Mouse (Mus musculus): ENCODE data around the gene Epo. TPM values are rescaled to one million over a fixed set of nuclear protein-coding genes. Genes with fewer than 3 reads are reported as not detected.

Gene Epo
- polyA plus RNA-seq, 1 experiment from 2014 or later = not detected

GRCm38 (mm10) chr5:137512847-137513794 lies 19.9 kb downstream of the Epo start:
- WGBS = 77% methylated on average over 11 of the region's 11 CpGs
- Histone ChIP-seq H3K27ac (no peak overlapping the region; the same call in 1 of the 2 replicates), H3K4me2 (no peak overlapping the region), H3K4me1 (peaks cover 41% of the 10 kb centered on the region), H3K4me3 (no peak overlapping the region), H3K27me3 (no peaks in the 10 kb centered on the region), H3K36me3 (peaks cover 3% of the 10 kb centered on the region), H3K9me3 (no peaks in the 10 kb centered on the region), H3K9ac (no peak overlapping the region)
- no peak for ATAC-seq (ENCODE audit: insufficient number of reproducible peaks, low FRiP score, low TSS enrichment, low read depth)

- Histone ChIP-seq H3K4me3 (peak overlapping the region; percentile 92), H3K4me1 (peaks cover 41% of the 10 kb centered on the region), H3K27me3 (no peaks in the 10 kb centered on the region), H3K4me2 (peak overlapping the region; percentile 77), H3K9ac (peak overlapping the region; percentile 97; the same call in 1 of the 2 replicates), H3K9me3 (no peaks in the 10 kb centered on the region), H3K27ac (0 out of 2 replicates have a peak overlapping the region, but pooled peaks have one; percentile 85), H3K36me3 (no peaks in the 10 kb centered on the region)
- 66% methylated on average over 3 of the region's 3 CpGs for WGBS
- ATAC-seq (ENCODE audit: insufficient number of reproducible peaks, low FRiP score, low TSS enrichment, low read depth) = no peak
Measured at GRCm38 (mm10) chr5:137511706-137512105, 21.3 kb downstream of the Epo start.

DNA sequence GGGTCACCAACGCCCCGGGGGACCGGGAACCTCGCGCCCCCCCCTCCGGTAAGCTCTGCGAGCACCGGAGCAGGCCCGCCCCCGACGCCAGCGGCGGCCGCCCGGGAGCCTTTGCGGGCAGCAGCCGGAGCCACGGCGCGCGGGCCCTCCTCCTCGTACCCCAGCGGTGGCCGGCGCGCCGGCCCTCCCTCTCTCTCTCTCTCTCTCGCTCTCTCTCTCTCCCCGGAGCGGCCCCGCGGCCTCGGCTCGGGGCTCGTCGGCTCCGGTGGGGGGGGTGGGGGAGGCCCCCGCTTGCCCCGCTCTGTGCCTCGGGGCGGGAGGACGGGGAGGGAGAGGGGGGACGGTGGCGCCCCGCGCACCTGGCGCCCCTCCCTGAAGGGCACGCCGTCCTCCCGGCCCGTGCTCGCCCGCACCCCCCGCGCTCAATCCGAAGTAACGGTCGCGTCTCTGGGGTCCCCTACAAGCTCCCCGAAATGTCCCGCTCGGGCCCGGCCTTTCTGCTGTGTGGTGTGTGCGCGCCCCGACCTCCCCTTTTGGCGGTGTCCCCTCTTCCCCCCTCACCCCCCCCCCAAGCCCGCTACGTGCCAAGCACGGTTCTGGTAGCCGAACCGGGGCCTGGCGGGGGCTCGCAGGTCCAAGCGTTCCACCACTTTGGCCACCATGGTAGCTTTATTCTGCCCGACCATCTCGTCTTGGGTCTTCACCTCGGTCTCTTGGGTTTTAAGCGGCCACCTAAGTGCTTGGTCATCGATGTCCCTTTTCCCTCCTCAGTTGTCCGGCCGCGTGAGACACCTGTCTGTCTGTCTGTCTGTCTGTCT lies 22.3 kb downstream of the Epo start:
- no peak for ATAC-seq (ENCODE audit: insufficient number of reproducible peaks, low FRiP score, low TSS enrichment, low read depth)
- no peaks in the 10 kb centered on the region for H3K9me3 ChIP-seq
- H3K36me3 ChIP-seq = no peaks in the 10 kb centered on the region
- peak overlapping the region; percentile 97 for H3K9ac ChIP-seq
- H3K4me1 ChIP-seq = peaks cover 41% of the 10 kb centered on the region
- H3K4me3 ChIP-seq = peak overlapping the region; percentile 92
- under 1% methylated on average over 56 of the region's 83 CpGs for WGBS
- peak overlapping the region; percentile 85 for H3K27ac ChIP-seq
- peak overlapping the region; percentile 77 for H3K4me2 ChIP-seq
- H3K27me3 ChIP-seq = no peaks in the 10 kb centered on the region

GRCm38 (mm10) chr5:137510014-137510501 lies 23.0 kb downstream of the Epo start:
- H3K4me3 ChIP-seq = peak overlapping the region; percentile 92
- H3K36me3 ChIP-seq = no peaks in the 10 kb centered on the region
- H3K27me3 ChIP-seq = no peaks in the 10 kb centered on the region
- ATAC-seq (ENCODE audit: insufficient number of reproducible peaks, low FRiP score, low TSS enrichment, low read depth) = peak; percentile 69
- H3K9me3 ChIP-seq = no peaks in the 10 kb centered on the region
- peak overlapping the region; percentile 45 for H3K4me2 ChIP-seq
- H3K27ac ChIP-seq = peak overlapping the region; percentile 85
- WGBS = 2% methylated on average over 12 of the region's 52 CpGs
- H3K9ac ChIP-seq = peak overlapping the region; percentile 97
- H3K4me1 ChIP-seq = peaks cover 39% of the 10 kb centered on the region

DNA sequence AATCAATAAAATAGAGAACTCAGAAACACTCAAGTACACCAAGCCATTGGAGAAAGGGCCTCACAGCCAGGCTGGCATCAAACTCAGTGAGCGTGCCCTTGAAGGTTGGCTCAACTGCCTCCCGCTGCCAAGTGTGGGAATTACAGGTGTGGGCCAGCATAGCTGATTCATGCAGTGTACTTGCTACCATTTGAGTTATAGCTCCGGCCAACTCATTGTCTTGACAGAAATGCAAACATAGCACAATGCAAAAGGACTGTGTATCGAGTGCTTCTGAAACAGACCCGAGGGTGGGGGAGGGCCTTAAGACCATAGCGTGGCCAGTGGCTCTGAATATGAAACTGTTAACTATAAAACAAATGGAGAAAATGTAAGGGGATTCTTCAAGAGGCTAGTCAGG lies 29.0 kb downstream of the Epo start:
- H3K27ac ChIP-seq = no peak overlapping the region
- no peak overlapping the region for H3K4me3 ChIP-seq
- no peaks in the 10 kb centered on the region for H3K36me3 ChIP-seq
- no peak overlapping the region for H3K9ac ChIP-seq
- H3K9me3 ChIP-seq = no peaks in the 10 kb centered on the region
- H3K4me2 ChIP-seq = no peak overlapping the region
- H3K4me1 ChIP-seq = peaks cover 17% of the 10 kb centered on the region
- WGBS = 83% methylated on average over 6 of the region's 6 CpGs
- no peak for ATAC-seq (ENCODE audit: insufficient number of reproducible peaks, low FRiP score, low TSS enrichment, low read depth)
- no peaks in the 10 kb centered on the region for H3K27me3 ChIP-seq

DNA sequence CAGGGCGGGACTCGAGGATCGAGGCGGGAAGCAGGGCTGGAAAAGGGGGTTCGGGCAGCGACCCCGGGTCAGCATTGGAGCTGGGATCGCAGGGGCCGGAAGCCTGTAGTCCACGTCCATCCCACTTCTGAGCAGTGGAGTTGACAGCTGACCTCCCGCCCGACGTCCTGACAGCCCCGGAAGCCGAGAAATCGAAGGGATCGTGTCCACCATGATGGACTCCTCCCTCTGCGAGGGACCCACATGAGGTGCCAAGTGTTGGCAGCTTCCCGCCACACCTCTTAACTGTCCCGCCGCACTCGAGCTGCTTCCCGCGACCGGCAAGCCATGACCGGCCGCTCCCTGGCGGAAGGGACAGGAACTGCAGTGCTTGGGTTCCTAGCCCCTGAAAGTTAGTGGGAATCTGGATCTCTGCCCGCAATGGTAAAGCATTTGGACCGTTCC lies 30.4 kb downstream of the Epo start:
- peak; percentile 89 for ATAC-seq (ENCODE audit: insufficient number of reproducible peaks, low FRiP score, low TSS enrichment, low read depth)

DNA sequence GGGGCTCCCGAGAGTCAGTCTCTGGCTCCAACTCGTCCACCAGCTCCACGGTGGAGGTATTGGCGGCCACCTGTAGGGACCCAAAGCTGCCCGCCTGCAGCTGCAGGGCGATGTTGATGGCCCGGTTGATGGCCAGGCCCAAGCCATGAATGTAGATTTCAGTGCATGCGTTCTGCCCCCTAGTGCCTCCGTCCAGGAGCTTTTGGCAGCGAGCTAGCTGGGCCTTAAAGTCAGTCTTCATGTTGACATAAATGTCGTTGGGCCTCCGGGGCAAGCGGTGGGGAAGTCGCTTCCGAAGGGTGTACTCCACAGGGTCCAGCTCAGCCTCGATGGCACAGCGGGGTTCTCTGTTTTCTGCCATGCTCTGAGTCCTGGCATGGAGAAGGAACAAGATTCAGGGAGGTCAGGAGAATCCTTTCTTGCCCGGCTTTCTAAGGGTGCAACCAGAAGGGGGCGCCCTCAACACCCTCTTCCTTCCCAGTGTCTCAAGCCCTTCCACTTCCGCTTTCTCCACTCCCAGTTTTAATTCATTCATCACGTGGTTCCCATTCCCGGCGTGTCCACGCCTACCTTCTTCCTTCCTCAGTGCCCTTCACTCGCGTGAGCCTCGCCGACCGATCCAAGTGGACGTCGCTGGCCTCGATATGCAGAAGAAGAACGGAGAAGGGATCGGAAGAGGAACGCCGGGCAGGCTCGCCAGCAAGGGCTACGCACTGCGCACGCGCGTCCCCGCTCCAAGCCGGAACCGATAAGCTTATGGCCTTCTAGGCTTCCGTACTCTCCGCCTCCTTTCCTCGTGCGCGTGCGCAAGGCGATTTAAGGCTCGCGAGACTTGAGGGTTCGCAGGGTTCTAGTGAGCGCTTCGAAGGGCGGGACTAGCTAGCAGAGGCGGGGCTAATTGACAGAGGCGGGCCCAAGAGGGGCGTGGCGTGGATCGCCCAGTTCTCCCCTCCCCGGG lies 31.1 kb downstream of the Epo start, which contains the start of gene Pop7:
TSS of gene Pop7 (minus strand) at position 810 of the 958 bp plus-strand sequence.
- H3K4me3 ChIP-seq = peak within 1 kb of the TSS; percentile 75
- peak within 1 kb of the TSS; percentile 67 for H3K9ac ChIP-seq
- 3% methylated on average over 64 of the region's 64 CpGs for WGBS
- H3K27me3 ChIP-seq = no peaks in the 10 kb centered on the region
- no peaks in the 10 kb centered on the region for H3K36me3 ChIP-seq
- no peaks in the 10 kb centered on the region for H3K9me3 ChIP-seq
- ATAC-seq (ENCODE audit: insufficient number of reproducible peaks, low FRiP score, low TSS enrichment, low read depth) = peak; percentile 96
- H3K4me2 ChIP-seq = peak within 1 kb of the TSS; percentile 70
- H3K4me1 ChIP-seq = peaks cover 17% of the 10 kb centered on the region
- H3K27ac ChIP-seq = peak within 1 kb of the TSS; percentile 99

More for the DNA sequence above, 30.4 kb downstream of the Epo start:
- Histone ChIP-seq H3K36me3 (no peaks in the 10 kb centered on the region), H3K4me1 (peaks cover 17% of the 10 kb centered on the region), H3K4me3 (peak overlapping the region; percentile 75), H3K27me3 (no peaks in the 10 kb centered on the region), H3K27ac (peak overlapping the region; percentile 99), H3K9ac (peak overlapping the region; percentile 48), H3K9me3 (no peaks in the 10 kb centered on the region), H3K4me2 (peak overlapping the region; percentile 59)
- under 1% methylated on average over 30 of the region's 30 CpGs for WGBS

- ATAC-seq (ENCODE audit: insufficient number of reproducible peaks, low FRiP score, low TSS enrichment, low read depth) = no peak
- Histone ChIP-seq H3K9ac (no peak overlapping the region), H3K4me2 (no peak overlapping the region), H3K27me3 (no peaks in the 10 kb centered on the region), H3K27ac (no peak overlapping the region), H3K4me3 (no peak overlapping the region), H3K9me3 (no peaks in the 10 kb centered on the region), H3K4me1 (peaks cover 17% of the 10 kb centered on the region), H3K36me3 (no peaks in the 10 kb centered on the region)
- 87% methylated on average over 7 of the region's 7 CpGs for WGBS
Measured at GRCm38 (mm10) chr5:137500186-137500585, 32.9 kb downstream of the Epo start.

GRCm38 (mm10) chr5:137493831-137494230 lies 39.2 kb downstream of the Epo start:
- no peak; the same call in 1 of the 2 replicates for ATAC-seq (ENCODE audit: insufficient number of reproducible peaks, low FRiP score, low TSS enrichment, low read depth)
- H3K36me3 ChIP-seq = no peaks in the 10 kb centered on the region
- H3K27ac ChIP-seq = peak overlapping the region; percentile 43
- H3K9ac ChIP-seq = no peak overlapping the region
- H3K4me1 ChIP-seq = peaks cover 11% of the 10 kb centered on the region
- H3K4me3 ChIP-seq = no peak overlapping the region
- no peak overlapping the region for H3K4me2 ChIP-seq
- H3K27me3 ChIP-seq = no peaks in the 10 kb centered on the region
- H3K9me3 ChIP-seq = no peaks in the 10 kb centered on the region
- 65% methylated on average over 13 of the region's 13 CpGs for WGBS

GRCm38 (mm10) chr5:137491559-137491958 lies 41.5 kb downstream of the Epo start:
- peaks cover 11% of the 10 kb centered on the region for H3K4me1 ChIP-seq
- no peak overlapping the region for H3K9ac ChIP-seq
- no peak overlapping the region for H3K4me2 ChIP-seq
- H3K4me3 ChIP-seq = no peak overlapping the region
- H3K9me3 ChIP-seq = no peaks in the 10 kb centered on the region
- no peaks in the 10 kb centered on the region for H3K36me3 ChIP-seq
- H3K27ac ChIP-seq = peak overlapping the region; percentile 70
- 0 out of 2 replicates have a peak, but pooled peaks have one; percentile 53 for ATAC-seq (ENCODE audit: insufficient number of reproducible peaks, low FRiP score, low TSS enrichment, low read depth)
- WGBS = 41% methylated on average over 4 of the region's 4 CpGs
- peaks cover 2% of the 10 kb centered on the region; the same call in 1 of the 2 replicates for H3K27me3 ChIP-seq

Data from limb, embryonic 15.5 days (tissue).